Mouse (Mus musculus): ENCODE measurements at regions not wholly inside any gene's neighbourhood (a gene's known extent, or its start where the extent isn't known, plus 50 kb on each side); places are given as distances from the start of the nearest gene placed in this dataset.

DNA sequence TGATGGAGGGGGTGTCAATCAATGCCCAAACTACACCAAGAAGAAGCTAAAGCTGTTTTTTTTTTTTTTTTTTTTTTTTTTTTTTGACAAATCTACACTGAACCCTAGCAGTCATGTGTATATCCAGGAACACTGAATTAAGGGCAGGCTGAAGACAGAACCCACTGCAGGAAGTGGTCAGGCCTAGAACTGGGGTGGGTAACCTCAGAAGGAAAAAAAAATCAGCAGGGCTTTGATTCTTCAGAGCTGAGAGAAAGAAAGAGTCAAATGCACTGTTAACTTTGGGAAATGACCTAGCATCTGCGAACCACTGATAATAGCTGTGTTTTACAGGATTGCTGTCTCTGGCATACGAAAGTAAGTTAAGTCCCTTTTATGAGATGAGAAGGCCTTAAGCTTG is 78.3 kb upstream of the Mast4 start:
- Histone ChIP-seq H3K4me2 (ENCODE audit: insufficient read depth, low read depth, poor library complexity, severe bottlenecking) (no peak overlapping the region), H3K9ac (ENCODE audit: insufficient read depth, low read depth) (no peak overlapping the region), H3K27me3 (replicated peaks) (no peaks in the 10 kb centered on the region), H3K4me3 (replicated peaks in 1 of 3; ENCODE audit: low read depth in 2 of 3, low read length in 2 of 3, poor library complexity in 1 of 3) (no peak overlapping the region), H3K27ac (ENCODE audit: insufficient read depth, low read depth) (no peak overlapping the region), H3K36me3 (replicated peaks in 1 of 2; ENCODE audit: control insufficient read depth in 1 of 2, insufficient read depth in 1 of 2, low read length in 1 of 2) (no peaks in the 10 kb centered on the region), H3K9me3 (replicated peaks; ENCODE audit: low read length) (no peaks in the 10 kb centered on the region), H3K4me1 (ENCODE audit: control insufficient read depth in 1 of 2, insufficient read depth in 2 of 2) (peaks cover 0 to 15% of the 10 kb centered on the region in 2 experiments; a peak in 2 of 4 replicates), H3K79me2 (replicated peaks; ENCODE audit: control insufficient read depth, extremely low read depth, insufficient read depth, poor library complexity, severe bottlenecking) (no peaks in the 10 kb centered on the region)
- dilution Hi-C loops (cut with MboI; ENCODE audit: extremely low pct_ligation_motif_present, extremely low pct_unique_long_range_greater_than_20kb, low sequenced_read_pairs) (no loop called here), in situ Hi-C loops (cut with MboI; ENCODE audit: low pct_ligation_motif_present, low pct_unique_long_range_greater_than_20kb, low sequenced_read_pairs) (no loop called here)
- peak; percentile 11 for DNase-seq (ENCODE audit: extremely low read depth)
- TF ChIP-seq ZNF384 (IDR thresholded peaks at IDR 0.05; ENCODE audit: low read depth, low read length) (peak; percentile 40), CTCF (conservative IDR thresholded peaks at IDR 0.05 in 1 of 2, IDR thresholded peaks at IDR 0.05 in 1 of 2; ENCODE audit: low read depth in 2 of 2, low read length in 2 of 2) (no peak)

- no peak for DNase-seq (ENCODE audit: extremely low read depth)
- in situ Hi-C loops (cut with MboI; ENCODE audit: low pct_ligation_motif_present, low pct_unique_long_range_greater_than_20kb, low sequenced_read_pairs), result no loop called here
- Histone ChIP-seq H3K4me2 (ENCODE audit: insufficient read depth, low read depth, poor library complexity, severe bottlenecking) (no peak overlapping the region), H3K9ac (ENCODE audit: insufficient read depth, low read depth) (no peak overlapping the region), H3K79me2 (replicated peaks; ENCODE audit: control insufficient read depth, extremely low read depth, insufficient read depth, poor library complexity, severe bottlenecking) (no peaks in the 10 kb centered on the region), H3K27me3 (replicated peaks) (no peaks in the 10 kb centered on the region), H3K27ac (ENCODE audit: insufficient read depth, low read depth) (no peak overlapping the region), H3K9me3 (replicated peaks; ENCODE audit: low read length) (no peaks in the 10 kb centered on the region), H3K4me1 (ENCODE audit: control insufficient read depth in 1 of 2, insufficient read depth in 2 of 2) (peaks cover 0 to 12% of the 10 kb centered on the region in 2 experiments; a peak in 2 of 4 replicates), H3K36me3 (replicated peaks in 1 of 2; ENCODE audit: control insufficient read depth in 1 of 2, insufficient read depth in 1 of 2, low read length in 1 of 2) (no peaks in the 10 kb centered on the region), H3K4me3 (replicated peaks in 1 of 3; ENCODE audit: low read depth in 2 of 3, low read length in 2 of 3, poor library complexity in 1 of 3) (no peak overlapping the region)
- no peak for TF ChIP-seq CHD1 (IDR thresholded peaks at IDR 0.05; ENCODE audit: low read depth, low read length)
- no peak for TF ChIP-seq USF1 (IDR thresholded peaks at IDR 0.05; ENCODE audit: low read depth, low read length)
- no peak for TF ChIP-seq ZKSCAN1 (IDR thresholded peaks at IDR 0.05; ENCODE audit: borderline replicate concordance, low read depth, low read length)
- TF ChIP-seq E2F4 (IDR thresholded peaks at IDR 0.05; ENCODE audit: insufficient replicate concordance, low read depth, low read length), result no peak
- TF ChIP-seq MXI1 (IDR thresholded peaks at IDR 0.05; ENCODE audit: low read depth, low read length), result no peak
- TF ChIP-seq PAX5 (IDR thresholded peaks at IDR 0.05; ENCODE audit: low read length), result no peak
- TF ChIP-seq MAX (IDR thresholded peaks at IDR 0.05; ENCODE audit: low read length), result no peak
- TF ChIP-seq TCF12 (IDR thresholded peaks at IDR 0.05; ENCODE audit: low read depth, low read length), result no peak
- TF ChIP-seq ELF1 (IDR thresholded peaks at IDR 0.05; ENCODE audit: low read depth, low read length), result no peak
- TF ChIP-seq SMC3 (IDR thresholded peaks at IDR 0.05; ENCODE audit: low read depth, low read length), result no peak
- TF ChIP-seq IRF4 (IDR thresholded peaks at IDR 0.05; ENCODE audit: low read depth, low read length), result no peak
- TF ChIP-seq ZNF384 (IDR thresholded peaks at IDR 0.05; ENCODE audit: low read depth, low read length), result no peak
- dilution Hi-C loops (cut with MboI; ENCODE audit: extremely low pct_ligation_motif_present, extremely low pct_unique_long_range_greater_than_20kb, low sequenced_read_pairs), result no loop called here
Observed at GRCm38 (mm10) chr13:103409286-103409685, 75.0 kb upstream of the Mast4 start.

- dilution Hi-C loops (cut with MboI; ENCODE audit: extremely low pct_ligation_motif_present, extremely low pct_unique_long_range_greater_than_20kb, low sequenced_read_pairs) (no loop called here), in situ Hi-C loops (cut with MboI; ENCODE audit: low pct_ligation_motif_present, low pct_unique_long_range_greater_than_20kb, low sequenced_read_pairs) (no loop called here)
- no peaks in the 10 kb centered on the region for H3K36me3 ChIP-seq (replicated peaks in 1 of 2; ENCODE audit: control insufficient read depth in 1 of 2, insufficient read depth in 1 of 2, low read length in 1 of 2)
- TF ChIP-seq TBP (conservative IDR thresholded peaks at IDR 0.05; ENCODE audit: low read depth, low read length) (no peak), ETS1 (conservative IDR thresholded peaks at IDR 0.05; ENCODE audit: low read depth, low read length) (no peak), PAX5 (IDR thresholded peaks at IDR 0.05; ENCODE audit: low read length) (no peak), JUN (IDR thresholded peaks at IDR 0.05; ENCODE audit: insufficient read depth, low read depth, low read length) (no peak), CHD2 (IDR thresholded peaks at IDR 0.05; ENCODE audit: low read length) (no peak), USF1 (IDR thresholded peaks at IDR 0.05; ENCODE audit: low read depth, low read length) (no peak), RCOR1 (conservative IDR thresholded peaks at IDR 0.05; ENCODE audit: low read depth, low read length) (no peak), MYC (IDR thresholded peaks at IDR 0.05; ENCODE audit: low read depth, low read length) (no peak), USF2 (conservative IDR thresholded peaks at IDR 0.05; ENCODE audit: low read depth, low read length) (no peak), POLR2A (IDR thresholded peaks at IDR 0.05; ENCODE audit: low read depth, low read length) (no peak), TCF12 (IDR thresholded peaks at IDR 0.05; ENCODE audit: low read depth, low read length) (no peak), ZMIZ1 (IDR thresholded peaks at IDR 0.05; ENCODE audit: low read depth, low read length) (no peak), MAFK (IDR thresholded peaks at IDR 0.05; ENCODE audit: insufficient replicate concordance, low read length) (no peak), NRF1 (IDR thresholded peaks at IDR 0.05; ENCODE audit: low read depth, low read length) (no peak), MXI1 (IDR thresholded peaks at IDR 0.05; ENCODE audit: low read depth, low read length) (no peak), SIN3A (IDR thresholded peaks at IDR 0.05; ENCODE audit: low read length) (no peak), ZC3H11A (IDR thresholded peaks at IDR 0.05; ENCODE audit: low read depth, low read length) (no peak), RAD21 (IDR thresholded peaks at IDR 0.05; ENCODE audit: low read depth, low read length) (no peak)
Observed at GRCm38 (mm10) chr13:103396526-103397020, 62.3 kb upstream of the Mast4 start.

More at GRCm38 (mm10) chr13:103396526-103397020, 62.3 kb upstream of the Mast4 start:
- Histone ChIP-seq H3K4me2 (ENCODE audit: insufficient read depth, low read depth, poor library complexity, severe bottlenecking) (no peak overlapping the region), H3K9me3 (replicated peaks; ENCODE audit: low read length) (no peaks in the 10 kb centered on the region), H3K4me1 (ENCODE audit: control insufficient read depth in 1 of 2, insufficient read depth in 2 of 2) (0 out of 4 replicates have a peak, but pooled peaks cover 0 to 3% of the 10 kb centered on the region in 2 experiments), H3K27me3 (replicated peaks) (no peaks in the 10 kb centered on the region), H3K27ac (ENCODE audit: insufficient read depth, low read depth) (no peak overlapping the region), H3K4me3 (replicated peaks in 1 of 3; ENCODE audit: low read depth in 2 of 3, low read length in 2 of 3, poor library complexity in 1 of 3) (no peak overlapping the region), H3K79me2 (replicated peaks; ENCODE audit: control insufficient read depth, extremely low read depth, insufficient read depth, poor library complexity, severe bottlenecking) (no peaks in the 10 kb centered on the region), H3K9ac (ENCODE audit: insufficient read depth, low read depth) (no peak overlapping the region)
- no peak for DNase-seq (ENCODE audit: extremely low read depth)
